Mouse (Mus musculus) heart, postnatal 4 days (tissue): Measurements from ENCODE around the gene Itga4. TPM values are rescaled to one million over a fixed set of nuclear protein-coding genes. Genes with fewer than 3 reads are reported as not detected.

Experiments
- DNase-seq: peaks from one replicate; pipeline ENCODE4 v3.0.0; 2021
- total RNA-seq, 2 experiments: library from RNA; stranded (reverse); gene quantifications; 2 replicates each; pipeline ENCODE4 v1.2.3; 2021

Itga4 gene
- total RNA-seq, 2 experiments from 2014 or later: 3.2 to 4.0 TPM

DNA sequence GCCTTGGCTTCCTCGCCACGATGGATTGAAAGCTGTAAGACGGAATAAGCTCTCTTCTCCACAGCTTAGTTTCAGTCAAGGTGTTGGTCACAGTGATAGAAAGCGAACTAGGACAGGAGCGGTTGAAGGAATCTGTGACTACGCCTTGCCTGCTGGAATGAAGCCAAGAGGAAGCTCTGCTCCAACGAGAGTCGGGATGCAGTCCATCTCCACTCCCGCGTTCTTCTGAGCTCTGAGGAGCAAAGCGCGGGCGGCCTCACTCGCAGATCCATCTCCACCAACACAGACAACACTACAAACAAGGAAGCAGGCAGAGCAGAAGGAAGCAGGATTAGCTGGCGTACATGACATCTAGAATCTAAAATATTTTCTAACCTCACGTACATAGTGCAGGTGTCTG lies 99.5 kb downstream of the Itga4 start:
- DNase-seq: no peak

DNA sequence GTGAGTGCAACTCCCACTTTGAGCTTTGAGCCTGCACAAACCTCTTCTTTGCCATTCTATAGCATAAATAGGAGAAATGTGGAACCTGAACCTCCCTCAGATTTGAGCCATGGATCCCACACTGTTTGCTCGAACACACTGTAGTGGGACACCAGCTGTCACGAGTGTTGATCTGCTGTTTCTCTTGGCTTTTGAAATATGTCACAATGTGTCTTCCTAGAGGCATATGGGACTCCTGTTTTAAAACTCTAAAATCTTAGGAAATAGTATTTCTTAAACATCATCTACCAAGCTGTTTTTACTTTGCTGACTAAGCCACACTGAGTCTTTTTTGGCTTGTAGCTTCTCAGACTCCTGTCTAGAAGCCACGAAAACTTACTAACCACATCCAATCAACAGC lies 102.6 kb downstream of the Itga4 start:
- no peak for DNase-seq

- DNase-seq: no peak
These were observed 106.8 kb downstream of the Itga4 start for GRCm38 (mm10) chr2:79362029-79362428.

DNA sequence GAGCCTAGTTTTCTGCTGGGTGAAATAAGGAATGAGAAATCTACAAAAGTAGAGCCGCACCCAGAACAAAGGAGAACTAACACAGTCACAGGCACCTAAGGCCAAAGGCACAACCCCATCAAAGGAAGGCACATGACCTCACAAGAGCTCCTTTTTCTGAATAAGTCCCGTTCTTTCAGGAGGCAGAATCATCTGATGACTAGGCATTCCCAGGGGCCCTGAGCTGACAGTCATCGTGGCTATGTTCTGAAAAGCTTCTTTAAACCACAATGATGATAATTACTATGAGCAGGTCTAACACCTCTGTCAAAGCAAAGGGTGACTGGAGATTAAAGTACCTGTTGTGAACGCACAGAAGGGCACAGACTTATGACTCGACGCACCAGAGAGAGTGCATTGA lies 108.7 kb downstream of the Itga4 start:
- no peak for DNase-seq

DNA sequence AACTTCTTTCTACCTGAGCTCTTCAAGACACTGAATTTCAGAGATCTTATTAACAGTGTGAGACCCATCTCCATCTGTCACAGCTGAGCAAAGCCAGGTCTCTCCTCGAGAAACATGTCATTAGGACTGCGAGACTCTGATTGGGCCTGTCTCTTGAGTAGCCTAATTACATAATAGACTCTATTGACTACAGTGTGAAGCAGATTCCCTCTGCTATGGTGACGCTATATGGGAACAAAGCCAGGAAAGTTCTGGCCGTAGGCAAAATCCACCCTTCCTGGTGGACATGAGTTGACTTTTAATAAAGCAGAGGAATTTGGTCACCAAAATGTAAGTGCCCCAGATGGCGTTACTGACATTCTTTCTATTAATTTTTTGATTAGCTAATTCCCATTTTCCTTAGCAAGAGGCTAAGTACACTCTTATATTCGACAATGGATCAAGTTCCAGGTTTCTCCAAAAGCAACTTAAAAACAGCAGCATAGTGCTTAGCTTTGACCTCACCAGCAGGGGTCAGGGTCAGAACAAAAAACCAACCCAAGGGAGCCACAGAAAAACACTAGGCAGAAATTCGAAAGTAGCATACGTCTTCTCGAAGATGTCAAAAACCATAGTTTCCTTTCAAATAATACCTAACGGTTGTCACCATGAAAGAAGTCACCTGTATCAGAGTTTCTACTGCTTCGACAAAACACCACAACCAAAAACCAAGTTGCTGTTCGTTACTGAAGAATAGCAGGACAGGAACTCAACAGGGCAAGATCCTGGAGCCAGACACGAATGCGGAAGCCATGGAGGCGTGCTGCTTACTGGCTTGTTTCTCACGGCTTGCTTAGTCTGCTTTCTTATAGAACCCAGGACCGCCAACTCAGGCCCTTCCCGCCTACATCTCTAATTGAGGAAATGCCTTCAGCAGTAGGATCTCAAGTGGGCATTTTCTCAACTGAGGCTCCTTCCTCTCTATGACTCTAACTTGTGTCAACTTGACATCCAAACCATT lies 112.5 kb downstream of the Itga4 start:
- peak; percentile 18 for DNase-seq

DNA sequence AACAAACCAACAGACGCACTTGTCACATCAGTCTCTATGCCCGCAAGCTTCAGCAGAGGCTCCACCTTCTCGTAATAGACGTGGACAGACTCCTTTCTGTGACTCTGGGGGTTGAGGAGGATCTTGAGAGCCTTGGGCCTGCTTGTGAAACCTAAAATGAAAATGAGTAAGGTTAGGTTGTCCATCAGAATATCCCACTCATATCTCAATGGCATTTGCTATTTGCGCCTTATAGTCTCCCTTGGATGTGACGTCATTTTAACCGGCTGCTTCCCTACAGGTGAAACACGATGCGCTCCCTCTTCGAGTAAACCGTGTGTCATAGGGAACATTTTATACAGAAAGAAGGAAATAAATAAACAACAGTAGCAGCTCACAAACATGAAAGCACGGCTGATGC lies 113.4 kb downstream of the Itga4 start:
- no peak for DNase-seq

- DNase-seq: no peak
These were observed 113.9 kb downstream of the Itga4 start for GRCm38 (mm10) chr2:79369061-79369524.

- no peak for DNase-seq
These were observed 114.7 kb downstream of the Itga4 start for GRCm38 (mm10) chr2:79369905-79370304.

DNA sequence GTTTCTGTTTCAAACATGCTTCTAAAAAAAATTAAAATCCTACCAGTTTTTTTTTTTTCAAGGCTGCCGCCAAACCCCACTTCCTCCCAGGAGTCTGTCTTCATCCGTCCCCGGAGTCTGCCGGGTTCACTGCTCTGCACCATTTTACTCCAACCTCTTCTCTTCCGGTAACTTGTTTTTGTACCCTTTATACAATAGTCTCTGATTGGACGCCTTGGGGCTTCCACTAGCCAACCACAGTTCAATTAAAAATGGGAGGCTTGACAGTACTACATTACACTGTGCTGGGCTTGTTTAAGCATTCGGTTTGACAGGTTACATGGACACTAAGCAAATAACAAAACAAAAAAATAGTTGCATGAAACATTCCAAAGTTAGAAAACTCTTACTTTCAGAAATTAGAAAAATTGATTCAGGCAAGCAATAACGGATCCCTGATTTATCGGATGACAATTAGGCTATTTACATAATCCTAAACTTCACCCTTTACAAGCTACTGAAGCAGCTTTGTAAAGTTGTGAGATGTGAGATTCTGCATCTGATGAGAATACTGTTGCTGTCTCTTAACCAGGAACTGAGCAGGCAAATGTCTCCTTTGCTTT lies 115.6 kb downstream of the Itga4 start:
- peak; percentile 8 for DNase-seq

GRCm38 (mm10) chr2:79371326-79372153 lies 116.3 kb downstream of the Itga4 start:
- DNase-seq: no peak

GRCm38 (mm10) chr2:79372154-79372467 lies 116.9 kb downstream of the Itga4 start:
- no peak for DNase-seq

- peak; percentile 35 for DNase-seq
These were observed 117.4 kb downstream of the Itga4 start for GRCm38 (mm10) chr2:79372486-79373200.

- DNase-seq: no peak
These were observed 123.3 kb downstream of the Itga4 start for GRCm38 (mm10) chr2:79378346-79379086.

- DNase-seq: no peak
These were observed 124.1 kb downstream of the Itga4 start for GRCm38 (mm10) chr2:79379087-79380041.

Other genes starting within 250 kb of the Itga4 start
- not detected for gene Neurod1, start 201.3 kb downstream of the Itga4 start, total RNA-seq
- gene Cerkl, start 201.4 kb downstream of the Itga4 start, total RNA-seq: 1 to 10 TPM; 1.4 to 1.8 TPM